Mouse (Mus musculus) limb, embryonic 14.5 days (tissue): Measurements from ENCODE around the gene Tmem259. TPM values are rescaled to one million over a fixed set of nuclear protein-coding genes. Genes with fewer than 3 reads are reported as not detected.

Experiments used
- ATAC-seq: fragments of 200-750 bp; cut with Nextera tagmentation; 2 replicates; pipeline ENCODE4 v1.8.0; 2017; ENCODE audit warnings: low read depth, moderate number of reproducible peaks, moderate TSS enrichment; ENCODE audit not compliant: low FRiP score
- DNase-seq: peaks from one replicate; pipeline ENCODE4 v3.0.0-alpha.2; 2015; ENCODE audit warnings: low spot score
- H3K27ac ChIP-seq: fragments of 300-500 bp; sonication (generic); replicated peaks from 2 replicates; pipeline ENCODE4 v1.5.1; 2014; ENCODE audit warnings: low read depth, mild to moderate bottlenecking, low read length, moderate library complexity, mixed read lengths
- H3K27me3 ChIP-seq: fragments of 300-500 bp; sonication (generic); 2 replicates; pipeline ENCODE4 v1.6.1; 2014; ENCODE audit warnings: low read length, mixed read lengths; ENCODE audit not compliant: control insufficient read depth, insufficient read depth
- H3K36me3 ChIP-seq: fragments of 300-500 bp; sonication (generic); 2 replicates; pipeline ENCODE4 v1.6.1; 2014; ENCODE audit warnings: mild to moderate bottlenecking, low read length, moderate library complexity, mixed read lengths; ENCODE audit not compliant: control insufficient read depth, insufficient read depth
- H3K4me1 ChIP-seq: fragments of 300-500 bp; sonication (generic); 2 replicates; pipeline ENCODE4 v1.6.1; 2014; ENCODE audit warnings: antibody characterized with exemption, low read length, mixed read lengths; ENCODE audit not compliant: control insufficient read depth, insufficient read depth
- H3K4me2 ChIP-seq: fragments of 300-500 bp; sonication (generic); replicated peaks from 2 replicates; pipeline ENCODE4 v1.6.1; 2014; ENCODE audit warnings: low read depth, mild to moderate bottlenecking, low read length, moderate library complexity; ENCODE audit not compliant: severe bottlenecking
- H3K4me3 ChIP-seq: fragments of 300-500 bp; sonication (generic); replicated peaks from 2 replicates; pipeline ENCODE4 v1.5.1; 2014; ENCODE audit warnings: low read length
- H3K9ac ChIP-seq: fragments of 300-500 bp; sonication (generic); 2 replicates; pipeline ENCODE4 v1.6.1; 2014; ENCODE audit warnings: mild to moderate bottlenecking, low read depth, low read length, moderate library complexity; ENCODE audit not compliant: severe bottlenecking
- H3K9me3 ChIP-seq: fragments of 300-500 bp; sonication (generic); 2 replicates; pipeline ENCODE4 v1.6.1; 2016; ENCODE audit warnings: low read length; ENCODE audit not compliant: control insufficient read depth
- POLR2A ChIP-seq: fragments of 200-500 bp; IDR thresholded peaks from 2 replicates; pipeline ENCODE4 v1.8.0; 2012; ENCODE audit warnings: inconsistent platforms, mild to moderate bottlenecking, moderate library complexity, borderline replicate concordance; ENCODE audit not compliant: insufficient read depth, insufficient read length; ENCODE audit errors: extremely low read depth
- WGBS: fragments of 180-500 bp; shearing (Covaris S2); extraction: QIAGEN DNeasy Blood & Tissue Kit; methylation state at CpG from one replicate; pipeline ENCODE4 v1.1.7; 2014; 5-methylcytosine and 5-hydroxymethylcytosine counted together
- polyA plus RNA-seq, 2 experiments: library from polyadenylated mRNA; depleted of rRNA in 1 of 2; stranded (reverse) in 1 of 2; unstranded in 1 of 2; fragments of >200 nt; fragmentation: Nextera tagmentation in 1 of 2; extraction: Ambion mirVana in 1 of 2; gene quantifications; 2 replicates each; pipeline versions ENCODE4 v1.2.1 to v1.2.3; 2012 to 2014

Gene Tmem259
- polyA plus RNA-seq, 2 experiments, result 24.5 to 260 TPM

DNA sequence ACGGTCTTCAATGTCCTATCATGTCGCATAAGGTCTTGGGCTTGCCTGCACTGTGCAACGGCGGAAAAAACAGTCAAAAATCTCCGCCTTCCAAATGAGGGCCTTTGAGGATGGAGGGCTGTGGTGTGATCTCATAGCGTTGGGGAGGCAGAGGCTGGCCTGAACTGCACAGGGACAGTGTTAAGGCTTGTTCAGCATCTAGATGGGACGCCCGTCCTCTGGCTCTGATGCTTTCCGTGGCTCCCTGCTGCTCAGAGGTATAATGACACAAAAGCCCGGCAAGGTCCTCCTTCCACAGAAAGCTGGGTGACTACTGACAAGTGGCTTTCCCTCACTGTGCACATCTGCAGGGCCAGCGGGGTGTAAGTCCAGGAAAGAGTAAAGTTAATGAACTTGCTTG is 36.1 kb upstream of the Tmem259 start:
- no peak overlapping the region for H3K27ac ChIP-seq
- H3K4me2 ChIP-seq, result peak overlapping the region; percentile 41
- ATAC-seq (no peak), DNase-seq (no peak)
- 27% methylated on average over 11 of the region's 11 CpGs for WGBS
- H3K4me1 ChIP-seq, result peaks cover 10% of the 10 kb centered on the region
- peak overlapping the region; percentile 50 for H3K9ac ChIP-seq
- H3K27me3 ChIP-seq, result peaks cover 7% of the 10 kb centered on the region
- H3K4me3 ChIP-seq, result peak overlapping the region; percentile 22
- TF ChIP-seq POLR2A, result no peak
- H3K9me3 ChIP-seq, result no peaks in the 10 kb centered on the region
- H3K36me3 ChIP-seq, result no peaks in the 10 kb centered on the region

DNA sequence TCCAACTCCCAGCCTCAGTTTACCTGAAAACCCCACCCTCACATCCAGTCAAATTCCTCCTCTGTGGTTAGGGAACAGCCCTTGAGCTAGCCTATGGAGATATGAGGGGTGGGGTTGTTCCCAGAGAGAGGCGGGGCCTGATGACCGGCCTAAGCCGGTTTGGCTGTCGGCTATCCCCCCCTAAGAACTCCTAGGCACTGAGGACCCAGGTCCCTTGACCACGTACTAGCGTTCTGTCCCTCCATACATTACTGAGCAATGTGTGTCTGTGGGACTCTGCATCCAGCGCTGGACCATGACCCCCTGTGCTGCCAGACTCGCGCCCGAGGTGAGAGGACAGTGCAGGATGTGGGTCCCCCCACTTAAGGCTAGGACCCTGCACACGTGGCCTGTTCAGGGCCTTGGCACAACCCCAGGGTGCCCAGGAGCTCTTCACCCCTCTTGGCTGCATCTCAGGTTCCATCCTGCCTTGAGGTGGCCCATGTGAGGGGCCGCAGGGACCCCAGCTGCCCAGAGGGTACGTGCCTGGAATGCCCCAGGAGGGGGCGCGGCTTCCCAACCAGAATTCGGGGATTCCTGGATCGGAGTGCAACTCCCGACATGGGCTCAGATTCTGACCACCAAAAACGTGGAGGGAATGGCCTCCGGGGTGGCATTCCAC is 35.5 kb upstream of the Tmem259 start:
- WGBS, result 4% methylated on average over 20 of the region's 20 CpGs
- peak; percentile 53 for ATAC-seq
- no peak for DNase-seq
- Histone ChIP-seq H3K4me3 (peak overlapping the region; percentile 22), H3K4me2 (peak overlapping the region; percentile 41), H3K27me3 (peaks cover 13% of the 10 kb centered on the region), H3K4me1 (peaks cover 10% of the 10 kb centered on the region), H3K9ac (peak overlapping the region; percentile 50), H3K27ac (no peak overlapping the region), H3K36me3 (no peaks in the 10 kb centered on the region), H3K9me3 (no peaks in the 10 kb centered on the region)
- TF ChIP-seq POLR2A, result no peak

DNA sequence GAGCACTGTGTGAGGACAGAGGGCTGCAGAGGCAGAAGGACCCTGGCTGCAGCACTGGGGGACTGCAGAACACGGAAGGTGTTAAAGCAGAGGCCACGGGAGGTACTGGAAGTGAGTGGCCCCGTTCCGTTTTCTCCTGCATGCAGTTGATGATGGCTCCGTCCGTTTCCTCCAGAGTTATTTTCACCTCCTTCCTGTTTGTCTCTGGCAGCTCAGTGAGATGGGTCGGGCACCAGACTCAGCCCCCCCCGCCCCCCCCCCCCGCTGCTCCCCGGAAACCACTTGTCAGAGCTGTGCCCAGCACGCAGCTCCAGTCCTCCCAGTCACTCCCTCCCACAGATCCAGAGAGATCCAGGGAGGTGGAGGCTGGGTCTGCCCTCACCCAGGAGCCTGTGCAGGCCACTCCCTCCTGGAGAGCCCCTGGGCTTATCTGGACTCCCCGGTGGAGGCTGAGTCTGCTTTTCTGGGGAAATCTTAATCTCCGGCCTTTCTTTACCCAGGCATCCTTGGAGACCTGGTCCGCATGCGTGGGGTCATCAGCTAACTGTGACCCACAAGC is 34.7 kb upstream of the Tmem259 start:
- Histone ChIP-seq H3K9me3 (no peaks in the 10 kb centered on the region), H3K9ac (no peak overlapping the region), H3K27ac (no peak overlapping the region), H3K4me2 (0 out of 2 replicates have a peak overlapping the region, but pooled peaks have one; percentile 5), H3K4me1 (peaks cover 10% of the 10 kb centered on the region), H3K27me3 (peaks cover 21% of the 10 kb centered on the region), H3K4me3 (no peak overlapping the region; the same call in 1 of the 2 replicates), H3K36me3 (no peaks in the 10 kb centered on the region)
- ATAC-seq (no peak), DNase-seq (no peak)
- no peak for TF ChIP-seq POLR2A
- WGBS, result 8% methylated on average over 14 of the region's 15 CpGs

DNA sequence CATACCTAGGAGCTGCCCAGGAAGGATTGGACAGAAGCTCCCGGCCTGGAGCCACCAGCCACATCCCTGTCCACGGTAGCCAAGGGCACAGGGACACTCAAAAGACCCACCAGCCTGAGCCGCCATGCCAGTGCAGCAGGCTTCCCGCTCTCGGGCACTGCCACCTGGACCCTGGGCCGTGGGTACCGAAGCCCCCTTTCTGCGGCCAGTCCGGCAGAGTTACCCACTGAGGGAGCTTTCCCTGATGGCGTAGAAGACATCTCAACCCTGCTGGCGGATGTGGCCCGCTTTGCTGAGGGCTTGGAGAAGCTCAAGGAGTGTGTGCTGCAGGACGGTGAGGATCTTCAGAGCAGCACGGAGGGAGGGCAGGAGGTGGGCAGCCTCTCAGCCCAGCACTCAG is 33.6 kb upstream of the Tmem259 start:
- Histone ChIP-seq H3K4me2 (no peak overlapping the region), H3K4me3 (no peak overlapping the region), H3K27ac (no peak overlapping the region), H3K9me3 (no peaks in the 10 kb centered on the region), H3K4me1 (peaks cover 10% of the 10 kb centered on the region), H3K9ac (no peak overlapping the region), H3K36me3 (no peaks in the 10 kb centered on the region), H3K27me3 (peaks cover 31% of the 10 kb centered on the region)
- TF ChIP-seq POLR2A, result no peak
- DNase-seq, result no peak
- 82% methylated on average over 14 of the region's 14 CpGs for WGBS
- ATAC-seq, result no peak

DNA sequence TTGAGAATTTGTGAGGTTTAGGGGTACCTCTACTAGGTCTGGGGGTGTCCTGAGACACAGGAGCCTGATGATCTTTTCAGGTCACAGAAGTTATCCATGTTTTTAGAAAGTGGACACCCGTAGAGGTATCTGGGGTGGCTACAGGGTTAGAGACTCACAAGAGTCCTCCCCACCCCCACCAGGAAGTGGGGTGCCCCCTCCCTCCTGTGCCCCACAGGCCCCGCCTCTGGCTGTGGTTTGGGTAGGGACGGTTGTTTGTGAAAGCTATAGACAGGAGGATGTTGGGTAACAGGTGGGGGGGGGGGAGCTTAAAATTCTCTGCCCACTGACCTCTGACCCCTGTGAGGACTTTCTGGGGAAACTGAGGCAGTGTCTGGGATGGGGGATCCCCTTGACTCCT is 33.2 kb upstream of the Tmem259 start:
- no peak for DNase-seq
- Histone ChIP-seq H3K27me3 (peaks cover 36% of the 10 kb centered on the region), H3K4me2 (no peak overlapping the region), H3K4me1 (peaks cover 10% of the 10 kb centered on the region), H3K36me3 (no peaks in the 10 kb centered on the region), H3K4me3 (no peak overlapping the region), H3K9me3 (no peaks in the 10 kb centered on the region), H3K9ac (no peak overlapping the region), H3K27ac (no peak overlapping the region)
- WGBS, result 72% methylated on average over 3 of the region's 3 CpGs
- no peak for ATAC-seq
- TF ChIP-seq POLR2A, result no peak

DNA sequence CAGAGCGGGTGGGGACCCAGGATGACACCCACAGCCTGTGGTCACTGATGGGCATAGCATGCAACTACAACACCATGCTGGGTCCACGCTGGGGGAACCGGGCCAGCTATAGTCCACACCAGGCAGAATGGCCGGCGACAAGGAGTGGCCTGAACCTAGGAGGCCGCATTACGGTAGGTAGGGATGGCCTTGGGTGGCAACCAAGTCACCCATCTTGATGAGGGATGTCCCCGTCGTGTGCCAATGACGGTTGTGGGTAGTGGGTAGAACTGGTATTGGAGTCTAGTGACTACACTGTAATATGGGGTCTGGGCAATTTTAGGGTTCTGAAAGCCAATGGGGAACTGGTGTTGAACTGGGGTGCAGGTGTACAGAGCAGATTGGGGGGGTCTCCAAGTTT is 32.8 kb upstream of the Tmem259 start:
- peaks cover 39% of the 10 kb centered on the region for H3K27me3 ChIP-seq

More for the DNA sequence above, 32.8 kb upstream of the Tmem259 start:
- Histone ChIP-seq H3K4me3 (no peak overlapping the region), H3K4me1 (peaks cover 10% of the 10 kb centered on the region), H3K9ac (no peak overlapping the region), H3K4me2 (no peak overlapping the region), H3K9me3 (no peaks in the 10 kb centered on the region), H3K36me3 (no peaks in the 10 kb centered on the region), H3K27ac (no peak overlapping the region)
- no peak for TF ChIP-seq POLR2A
- no peak for DNase-seq
- no peak for ATAC-seq
- WGBS, result 86% methylated on average over 10 of the region's 10 CpGs
